Mouse (Mus musculus): ENCODE results near the gene Gm45837.

The Gm45837 gene

DNA sequence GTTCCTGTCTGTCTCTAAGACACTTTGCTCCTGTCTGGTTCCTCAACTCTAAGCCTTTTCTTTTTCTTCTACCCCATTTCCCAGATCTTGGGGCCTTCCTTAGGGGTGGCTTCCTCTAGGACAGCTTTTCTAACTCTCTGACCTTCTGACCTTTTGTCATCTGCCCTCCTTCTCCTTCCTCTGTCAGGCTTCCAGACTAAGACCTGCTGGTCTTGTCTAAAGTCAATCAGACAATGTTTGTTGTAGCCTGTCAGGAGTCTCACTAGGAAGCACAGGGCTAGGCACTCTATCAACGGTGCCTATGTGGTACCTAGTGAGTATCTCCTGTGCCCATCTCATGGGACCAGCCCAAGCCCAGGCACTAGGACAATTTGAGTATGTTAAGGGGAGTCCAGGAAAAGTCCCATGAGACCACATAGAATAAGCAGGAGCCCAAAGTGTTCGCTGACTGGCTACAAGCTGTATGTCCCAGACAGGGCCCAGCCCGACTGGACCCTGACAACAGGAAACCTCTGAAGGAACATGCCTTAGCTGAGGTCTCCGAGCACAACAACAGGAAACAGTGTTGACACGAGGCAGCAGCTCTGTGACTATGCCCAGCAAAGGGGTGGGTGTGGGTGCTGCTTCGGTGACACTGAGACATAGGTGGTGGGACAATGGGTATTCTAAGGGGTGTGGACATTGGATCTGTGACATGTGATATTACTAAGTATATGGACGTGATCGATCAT is 55.3 kb downstream of the Gm45837 start:
- DNase-seq (ENCODE audit: low spot score) = no peak

- no peak for DNase-seq (ENCODE audit: low spot score)
Observed at GRCm38 (mm10) chr7:101466581-101467081, 55.9 kb downstream of the Gm45837 start.

GRCm38 (mm10) chr7:101471423-101471822 is 60.7 kb downstream of the Gm45837 start:
- DNase-seq (ENCODE audit: low spot score) = no peak

DNA sequence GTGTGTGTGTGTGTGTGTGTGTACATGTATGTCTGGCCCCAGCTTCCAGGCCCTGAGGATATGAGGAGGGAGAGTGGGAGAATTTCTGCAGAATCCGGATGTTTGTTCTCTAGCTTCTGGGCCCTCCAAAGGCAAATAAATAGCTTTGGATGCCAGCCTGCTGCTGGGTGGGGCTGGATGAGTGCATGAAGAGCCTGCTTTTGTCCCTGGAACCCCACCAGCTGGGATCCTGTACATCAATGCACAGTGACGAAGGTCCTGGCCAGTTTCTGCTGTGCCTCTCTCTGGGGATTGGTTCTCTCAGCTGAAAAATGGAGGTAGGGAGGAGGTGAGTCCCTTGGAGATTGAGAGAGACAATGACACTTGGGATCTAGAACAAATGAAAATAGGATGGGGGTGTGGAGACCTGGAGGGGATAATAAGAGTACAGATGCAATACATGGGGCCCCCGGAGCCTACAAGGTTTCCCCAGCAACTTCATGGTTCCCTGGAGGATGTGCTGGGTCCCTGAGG is 61.3 kb downstream of the Gm45837 start:
- no peak for DNase-seq (ENCODE audit: low spot score)

DNA sequence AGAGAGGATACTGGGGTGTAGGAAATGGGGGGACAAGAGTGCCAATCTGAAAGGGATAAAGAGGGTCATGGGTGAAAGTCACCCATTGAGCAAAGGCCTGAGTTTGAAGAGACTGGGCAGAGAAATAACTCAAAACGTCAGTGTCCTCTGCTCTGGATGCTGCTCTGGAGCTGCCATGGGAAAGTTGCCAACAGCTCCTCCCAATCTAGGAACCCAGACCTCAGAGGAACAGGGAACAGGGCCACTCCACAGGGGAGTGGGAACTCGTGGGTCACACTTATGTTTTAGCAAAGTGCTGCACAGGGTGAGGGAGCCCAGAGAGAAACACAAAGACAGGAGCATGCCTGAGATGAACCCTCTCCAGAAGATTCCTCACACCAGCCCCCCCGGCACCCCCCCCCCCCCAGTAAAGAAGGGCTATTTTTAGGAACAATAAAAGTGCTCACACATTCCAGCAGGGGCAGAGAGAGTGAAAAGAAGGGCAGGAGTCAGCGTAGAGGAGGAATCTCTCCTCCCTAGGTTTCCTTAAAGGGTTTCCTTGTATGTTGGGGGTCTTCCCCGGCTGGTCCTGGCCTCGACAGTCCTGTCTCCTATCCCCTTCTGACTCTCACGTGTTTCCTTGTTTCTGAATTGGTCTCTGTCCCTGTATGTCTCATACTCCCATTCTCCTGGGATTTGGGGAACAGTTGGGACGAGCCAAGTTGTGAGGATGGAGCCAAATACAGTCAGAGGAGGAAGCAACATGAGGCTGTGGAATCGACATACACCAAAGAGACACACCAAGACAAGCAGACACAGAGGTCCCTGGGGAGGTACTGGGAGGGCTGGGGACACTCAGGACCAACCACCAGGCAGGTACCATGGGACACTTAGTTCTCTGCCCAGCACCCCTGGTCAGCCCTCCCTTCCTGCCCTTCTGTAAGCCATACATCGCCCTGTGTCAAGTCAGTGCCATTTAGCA is 62.2 kb downstream of the Gm45837 start:
- DNase-seq (ENCODE audit: low spot score) = no peak

- no peak for DNase-seq (ENCODE audit: low spot score)
Observed at GRCm38 (mm10) chr7:101474399-101474811, 63.7 kb downstream of the Gm45837 start.

DNA sequence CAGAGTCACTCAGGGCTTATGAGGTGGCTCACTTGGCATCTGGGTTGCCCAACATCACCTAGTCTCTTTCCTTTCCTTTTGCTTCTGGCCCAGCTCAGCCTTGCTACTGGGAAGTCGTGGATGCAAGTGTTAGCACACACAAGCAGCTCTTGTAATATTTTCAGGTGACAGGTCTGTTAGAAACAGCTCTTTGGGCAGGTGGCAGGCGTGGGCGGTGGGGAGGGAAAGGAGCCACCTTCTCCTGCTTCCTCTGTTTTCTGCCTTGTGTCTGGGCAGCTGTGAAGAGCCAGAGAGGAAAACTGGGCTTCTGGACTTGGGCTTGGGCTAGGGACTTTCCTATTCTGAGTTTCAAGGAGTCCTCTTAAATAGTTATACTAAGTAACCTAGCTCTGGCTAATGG is 65.3 kb downstream of the Gm45837 start:
- no peak for DNase-seq (ENCODE audit: low spot score)

- no peak for DNase-seq (ENCODE audit: low spot score)
Observed at GRCm38 (mm10) chr7:101476493-101476892, 65.8 kb downstream of the Gm45837 start.

DNA sequence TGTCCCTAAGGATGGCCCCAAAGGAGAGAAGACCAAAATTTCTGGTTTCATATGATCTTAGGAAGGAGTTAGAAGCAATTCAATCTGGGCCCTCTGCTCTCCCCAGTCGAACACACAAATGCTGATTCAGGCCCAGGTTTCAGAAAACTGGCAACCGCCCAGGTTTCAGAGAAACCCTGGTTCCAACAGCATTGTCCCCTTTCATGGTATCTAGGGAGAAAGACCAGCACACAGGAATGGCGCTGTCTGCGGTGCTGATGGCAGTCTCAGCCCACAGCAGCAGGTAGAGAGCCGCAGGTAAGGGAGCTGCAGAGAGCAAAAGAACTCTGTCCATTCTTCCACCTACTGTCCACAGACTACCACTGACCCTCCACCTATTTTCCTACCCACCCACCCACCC is 66.5 kb downstream of the Gm45837 start:
- DNase-seq (ENCODE audit: low spot score) = no peak

- no peak for DNase-seq (ENCODE audit: low spot score)
Observed at GRCm38 (mm10) chr7:101478099-101478498, 67.4 kb downstream of the Gm45837 start.

GRCm38 (mm10) chr7:101479841-101480240 is 69.2 kb downstream of the Gm45837 start:
- DNase-seq (ENCODE audit: low spot score) = no peak

DNA sequence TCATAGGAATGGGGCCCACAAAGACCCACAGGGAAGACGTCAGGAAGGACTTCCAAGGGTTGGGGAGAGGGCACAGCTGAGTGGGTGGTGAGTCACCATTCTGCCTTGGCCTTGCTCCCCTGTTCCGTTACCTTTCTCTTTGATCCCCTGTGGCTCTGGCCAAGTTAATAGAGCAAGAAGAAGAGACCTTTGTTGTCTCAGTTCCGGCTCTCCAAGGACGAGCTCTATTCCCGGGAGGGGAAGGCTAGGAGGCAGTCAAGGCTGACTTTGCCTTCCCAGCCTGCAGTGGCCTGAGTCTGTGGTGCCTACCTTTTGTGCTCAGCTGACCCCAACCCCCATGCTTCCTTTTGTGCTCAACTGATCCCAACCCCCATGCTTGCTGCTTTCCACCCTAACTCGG is 70.0 kb downstream of the Gm45837 start:
- DNase-seq (ENCODE audit: low spot score) = no peak

DNA sequence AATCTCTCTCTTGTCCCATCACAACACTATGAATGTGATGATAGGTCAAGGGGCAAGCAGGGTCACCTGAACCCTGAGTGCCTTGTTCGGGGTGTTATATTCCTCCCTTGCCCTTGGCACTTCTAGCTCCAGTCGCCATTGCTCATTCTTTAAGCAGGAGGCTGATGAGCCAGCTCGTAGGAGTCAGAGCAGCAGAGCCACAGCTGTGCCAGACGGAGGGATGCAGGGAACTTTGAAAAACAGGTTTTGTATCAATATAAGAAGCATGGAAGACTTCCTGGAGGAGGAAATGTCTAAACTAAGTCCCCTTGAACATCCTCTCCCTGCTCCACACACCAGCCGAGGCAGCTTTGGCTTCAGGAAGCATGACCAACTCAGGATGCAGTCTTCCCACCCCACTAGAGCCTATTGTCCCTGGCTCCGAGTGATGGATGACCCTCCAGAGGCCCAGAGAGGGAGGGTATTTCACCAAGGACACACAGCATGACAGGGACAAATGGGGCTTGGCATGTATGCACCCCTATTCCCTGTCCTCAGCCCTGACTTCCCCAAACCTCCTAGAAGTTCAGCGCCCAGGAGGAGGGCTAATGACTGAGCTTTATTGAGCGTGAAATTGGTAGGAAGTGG is 71.3 kb downstream of the Gm45837 start:
- DNase-seq (ENCODE audit: low spot score) = no peak

- DNase-seq (ENCODE audit: low spot score) = no peak
Observed at GRCm38 (mm10) chr7:101482499-101483081, 71.9 kb downstream of the Gm45837 start.

GRCm38 (mm10) chr7:101483498-101484115 is 72.9 kb downstream of the Gm45837 start:
- DNase-seq (ENCODE audit: low spot score) = no peak

DNA sequence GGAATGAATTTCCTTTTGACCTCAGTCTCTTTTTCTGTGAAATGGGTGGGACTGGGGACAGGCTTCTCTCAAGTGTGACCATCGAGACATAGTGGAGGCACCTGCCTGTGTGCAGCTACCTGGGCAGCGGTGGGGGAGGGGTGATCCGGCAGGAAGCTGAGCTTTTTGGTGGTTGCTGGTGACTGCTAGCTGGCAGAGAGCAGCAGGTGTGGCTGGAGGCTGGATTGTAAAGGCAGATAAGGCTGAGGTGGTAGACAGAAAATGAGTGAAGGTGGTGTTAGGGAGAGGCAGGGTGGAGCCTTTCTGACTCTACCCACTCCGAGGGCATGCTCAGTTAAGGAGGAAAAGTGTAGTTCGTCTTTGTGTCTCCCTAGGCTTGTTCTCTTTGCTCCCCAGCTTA is 76.4 kb downstream of the Gm45837 start:
- DNase-seq (ENCODE audit: low spot score) = no peak

GRCm38 (mm10) chr7:101490952-101491351 is 80.3 kb downstream of the Gm45837 start:
- DNase-seq (ENCODE audit: low spot score) = no peak

GRCm38 (mm10) chr7:101498385-101498784 is 87.7 kb downstream of the Gm45837 start:
- no peak for DNase-seq (ENCODE audit: low spot score)

- DNase-seq (ENCODE audit: low spot score) = no peak
Observed at GRCm38 (mm10) chr7:101499251-101499650, 88.6 kb downstream of the Gm45837 start.

GRCm38 (mm10) chr7:101499701-101500100 is 89.0 kb downstream of the Gm45837 start:
- DNase-seq (ENCODE audit: low spot score) = no peak

GRCm38 (mm10) chr7:101501236-101501635 is 90.5 kb downstream of the Gm45837 start:
- no peak for DNase-seq (ENCODE audit: low spot score)

All from embryo, embryonic 10 days (tissue).